In genomic region chr19:5653969-5654719, GRCm38 (mm10) we compare ENCODE assay signal across 8 mouse cellular contexts. TPM values are rescaled to one million over a fixed set of nuclear protein-coding genes. Genes with fewer than 3 reads are reported as not detected.
DNase-seq lines count a peak whose midpoint lies in the region; ATAC-seq and TF ChIP-seq lines count a peak whose summit lies in the region.

No protein-coding gene starts in this region.

- 53% methylated on average over 62 of the region's 62 CpGs for WGBS in lung, adult 2 months
- 6% methylated on average over 33 of the region's 62 CpGs for WGBS in embryonic facial prominence, embryonic 14.5 days
- 23% methylated on average over 62 of the region's 62 CpGs for WGBS in large intestine, adult 2 months
- 6% methylated on average over 62 of the region's 62 CpGs for WGBS in neural tube, embryonic 12.5 days

- peaks cover 3% of the 10 kb centered on the region; the same call in 1 of the 2 replicates for H3K4me1 ChIP-seq in lung, adult 2 months (ENCODE audit: control insufficient read depth, insufficient read depth, low read length)
- peaks cover 7% of the 10 kb centered on the region; the same call in 1 of the 2 replicates for H3K4me1 ChIP-seq in embryonic facial prominence, embryonic 14.5 days (ENCODE audit: control insufficient read depth, insufficient read depth, low read length)
- H3K4me1 ChIP-seq in neural tube, embryonic 12.5 days = peaks cover 16% of the 10 kb centered on the region

- peaks cover 25% of the 10 kb centered on the region for H3K27me3 ChIP-seq in embryonic facial prominence, embryonic 14.5 days (replicated peaks; ENCODE audit: control insufficient read depth, insufficient read depth, low read length)
- peaks cover 37% of the 10 kb centered on the region for H3K27me3 ChIP-seq in neural tube, embryonic 12.5 days (replicated peaks)

- H3K9ac ChIP-seq in embryonic facial prominence, embryonic 14.5 days (ENCODE audit: low read depth, low read length) = peak overlapping the region; percentile 51
- H3K9ac ChIP-seq in neural tube, embryonic 12.5 days = peak overlapping the region; percentile 47

- peak; percentile 62 for ATAC-seq in embryonic facial prominence, embryonic 14.5 days (ENCODE audit: low read depth)
- peak; percentile 62; the same call in 1 of the 2 replicates for ATAC-seq in neural tube, embryonic 12.5 days (ENCODE audit: low FRiP score, low read depth)

- DNase-seq in lung, adult 2 months = no peak
- DNase-seq in lung, postnatal 14 days = no peak
- peak; percentile 59 for DNase-seq in embryonic facial prominence, embryonic 14.5 days (ENCODE audit: low spot score)
- peak; percentile 39 for DNase-seq in large intestine, adult 2 months (ENCODE audit: low read depth, low spot score)
- no peak for DNase-seq in cerebellum, adult 9-10 months
- DNase-seq in spleen, postnatal 14 days (ENCODE audit: low spot score in 2 of 2) = no peak
- DNase-seq in thymus, adult 18-20 months = no peak

- no peak for TF ChIP-seq CTCF in lung, adult 2 months (IDR thresholded peaks at IDR 0.05; ENCODE audit: insufficient read depth, low read length)

- H3K4me2 ChIP-seq in embryonic facial prominence, embryonic 14.5 days (ENCODE audit: low read depth, low read length) = peak overlapping the region; percentile 74
- H3K4me2 ChIP-seq in neural tube, embryonic 12.5 days (replicated peaks) = peak overlapping the region; percentile 74

- H3K9me3 ChIP-seq in embryonic facial prominence, embryonic 14.5 days (ENCODE audit: control insufficient read depth, low read length) = no peaks in the 10 kb centered on the region
- H3K9me3 ChIP-seq in neural tube, embryonic 12.5 days = no peaks in the 10 kb centered on the region

- peaks cover 38% of the 10 kb centered on the region for H3K36me3 ChIP-seq in embryonic facial prominence, embryonic 14.5 days (ENCODE audit: control insufficient read depth, insufficient read depth, low read length)
- peaks cover 20% of the 10 kb centered on the region for H3K36me3 ChIP-seq in neural tube, embryonic 12.5 days

- TF ChIP-seq POLR2A in lung, adult 2 months (IDR thresholded peaks at IDR 0.05; ENCODE audit: borderline replicate concordance, extremely low read depth, low read depth, low read length) = no peak

- H3K27ac ChIP-seq in embryonic facial prominence, embryonic 14.5 days (replicated peaks; ENCODE audit: low read depth, low read length) = no peak overlapping the region
- H3K27ac ChIP-seq in neural tube, embryonic 12.5 days = no peak overlapping the region

- peak overlapping the region; percentile 25 for H3K4me3 ChIP-seq in lung, adult 2 months (replicated peaks; ENCODE audit: extremely low read depth, low read depth, low read length)
- peak overlapping the region; percentile 43 for H3K4me3 ChIP-seq in embryonic facial prominence, embryonic 14.5 days (ENCODE audit: low read depth, low read length)
- peak overlapping the region; percentile 42 for H3K4me3 ChIP-seq in neural tube, embryonic 12.5 days

RNA-seq across cellular contexts. Expression of gene Sipa1, which starts 9.4 kb away (rescaled TPM):
- polyA plus RNA-seq in lung, adult 2 months (2012; rRNA removed) = 163 and 214 TPM in 2 replicates
- polyA plus RNA-seq in embryonic facial prominence, embryonic 14.5 days (2014; fragmentation: Nextera tagmentation; extraction: Ambion mirVana) = 24.4 and 26.6 TPM in 2 replicates
- 34.3 and 39.7 TPM in 2 replicates for polyA plus RNA-seq in large intestine, adult 2 months (2012; rRNA removed)
- polyA plus RNA-seq in neural tube, embryonic 12.5 days (2016; fragmentation: Nextera tagmentation; extraction: Ambion mirVana) = 24.8 and 25.7 TPM in 2 replicates

RNA-seq across cellular contexts. Expression of gene Rela, which starts 16.9 kb away (rescaled TPM):
- 118 and 120 TPM in 2 replicates for polyA plus RNA-seq in lung, adult 2 months (2012; rRNA removed)
- 49.2 and 52.9 TPM in 2 replicates for polyA plus RNA-seq in embryonic facial prominence, embryonic 14.5 days (2014; fragmentation: Nextera tagmentation; extraction: Ambion mirVana)
- polyA plus RNA-seq in large intestine, adult 2 months (2012; rRNA removed) = 46.7 and 47.6 TPM in 2 replicates
- polyA plus RNA-seq in neural tube, embryonic 12.5 days (2016; fragmentation: Nextera tagmentation; extraction: Ambion mirVana) = 34.7 and 36.7 TPM in 2 replicates

RNA-seq across cellular contexts. Expression of gene Map3k11, which starts 34.4 kb away (rescaled TPM):
- 141 and 162 TPM in 2 replicates for polyA plus RNA-seq in lung, adult 2 months (2012; rRNA removed)
- polyA plus RNA-seq in embryonic facial prominence, embryonic 14.5 days (2014; fragmentation: Nextera tagmentation; extraction: Ambion mirVana) = 18.9 and 23.3 TPM in 2 replicates
- polyA plus RNA-seq in large intestine, adult 2 months (2012; rRNA removed) = 71.1 and 90.9 TPM in 2 replicates
- polyA plus RNA-seq in neural tube, embryonic 12.5 days (2016; fragmentation: Nextera tagmentation; extraction: Ambion mirVana) = 22.4 and 28.9 TPM in 2 replicates

RNA-seq across cellular contexts. Expression of gene Pcnx3, which starts 34.6 kb away (rescaled TPM):
- polyA plus RNA-seq in lung, adult 2 months (2012; rRNA removed) = 156 and 166 TPM in 2 replicates
- polyA plus RNA-seq in embryonic facial prominence, embryonic 14.5 days (2014; fragmentation: Nextera tagmentation; extraction: Ambion mirVana) = 24.1 and 32.1 TPM in 2 replicates
- polyA plus RNA-seq in large intestine, adult 2 months (2012; rRNA removed) = 71.8 and 89.0 TPM in 2 replicates
- polyA plus RNA-seq in neural tube, embryonic 12.5 days (2016; fragmentation: Nextera tagmentation; extraction: Ambion mirVana) = 30.3 and 32.4 TPM in 2 replicates

RNA-seq across cellular contexts. Expression of gene Kat5, which starts 44.1 kb away (rescaled TPM):
- polyA plus RNA-seq in lung, adult 2 months (2012; rRNA removed) = 72.5 and 75.7 TPM in 2 replicates
- 24.7 and 32.5 TPM in 2 replicates for polyA plus RNA-seq in embryonic facial prominence, embryonic 14.5 days (2014; fragmentation: Nextera tagmentation; extraction: Ambion mirVana)
- 43.6 and 54.2 TPM in 2 replicates for polyA plus RNA-seq in large intestine, adult 2 months (2012; rRNA removed)
- polyA plus RNA-seq in neural tube, embryonic 12.5 days (2016; fragmentation: Nextera tagmentation; extraction: Ambion mirVana) = 67.4 and 73.3 TPM in 2 replicates

Comparison
In these comparisons a context has a peak if more than half of its experiments do, and no peak if none do; other contexts are left out.
1. DNase-seq: peak in embryonic facial prominence, embryonic 14.5 days (single experiment) and large intestine, adult 2 months (single experiment); none in lung, adult 2 months (single experiment), lung, postnatal 14 days (single experiment), cerebellum, adult 9-10 months (single experiment), spleen, postnatal 14 days (0 of 2) and thymus, adult 18-20 months (0 of 2).
2. Peak in every context shown above with its lines, with median percentiles within 50 percentile points of each other: H3K4me3 ChIP-seq.